Mouse (Mus musculus) liver, adult (tissue): ENCODE results near the gene Kif16b.

Experiments
- GATA4 ChIP-seq: IDR thresholded peaks from 2 replicates; pipeline ENCODE4 v1.6.1; 2014; ENCODE audit warnings: mild to moderate bottlenecking, low read length; ENCODE audit not compliant: insufficient replicate concordance

Kif16b gene

GRCm38 (mm10) chr2:142610206-142610605 is 291.1 kb downstream of the Kif16b start:
- TF ChIP-seq GATA4, result no peak

DNA sequence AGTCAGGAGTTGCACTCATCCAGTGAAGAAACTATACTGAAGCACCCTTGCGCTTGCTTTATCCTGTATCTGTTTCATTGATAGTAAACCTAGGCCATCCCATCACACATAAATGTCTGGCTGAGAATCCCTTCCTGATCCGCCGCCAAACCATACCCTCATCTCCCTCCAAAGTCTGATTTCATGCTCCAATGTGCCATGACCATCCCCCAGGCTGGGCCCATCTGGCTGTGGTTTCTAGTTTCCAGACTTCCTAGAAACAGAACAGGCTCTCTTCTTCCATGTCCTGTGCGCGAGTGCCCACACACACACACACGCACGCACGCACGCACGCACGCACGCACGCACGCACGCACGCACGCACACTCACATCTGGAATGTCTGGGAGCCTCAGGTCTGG is 292.6 kb downstream of the Kif16b start:
- TF ChIP-seq GATA4, result no peak

DNA sequence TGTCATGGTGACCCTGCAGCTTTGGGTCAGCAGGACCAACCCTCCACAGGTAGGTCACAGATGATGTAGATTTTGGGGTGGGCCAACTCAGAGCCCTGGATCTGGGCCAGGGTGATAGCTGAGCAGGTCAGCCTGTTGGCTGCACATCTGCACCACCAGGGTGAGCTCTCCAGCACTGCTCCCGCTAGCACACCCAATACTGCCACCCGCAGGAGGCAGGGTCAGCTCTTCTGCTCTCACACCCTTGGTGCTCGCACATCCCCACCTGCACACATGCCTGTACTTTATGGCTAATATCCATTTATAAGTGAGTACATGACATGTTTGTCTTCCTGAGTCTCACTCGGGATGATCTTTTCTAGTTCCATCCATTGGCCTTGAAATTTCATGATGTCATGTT is 296.6 kb downstream of the Kif16b start:
- no peak for TF ChIP-seq GATA4

- no peak for TF ChIP-seq GATA4
Measured at GRCm38 (mm10) chr2:142603210-142603609, 298.1 kb downstream of the Kif16b start.

DNA sequence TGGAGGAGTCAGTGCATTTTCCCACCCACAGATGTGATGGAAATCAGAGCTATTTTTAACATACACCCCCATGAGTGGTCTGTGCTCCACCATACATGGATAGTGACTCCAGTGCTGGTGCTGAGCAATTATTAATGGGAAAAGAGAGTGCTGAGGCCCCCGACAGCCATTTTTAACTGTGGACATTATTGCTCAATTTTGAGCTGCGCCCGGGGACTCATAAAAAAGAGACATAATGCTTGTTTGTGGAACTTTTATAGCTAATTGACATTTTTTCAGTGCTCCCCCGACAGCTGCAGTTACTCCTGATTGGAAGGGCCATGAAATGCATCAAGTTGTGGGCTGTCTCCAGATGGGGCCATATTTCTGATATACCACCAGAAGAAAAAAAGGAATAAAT is 302.1 kb downstream of the Kif16b start:
- no peak for TF ChIP-seq GATA4

GRCm38 (mm10) chr2:142596176-142597170 is 304.9 kb downstream of the Kif16b start:
- no peak for TF ChIP-seq GATA4

GRCm38 (mm10) chr2:142590938-142591337 is 310.4 kb downstream of the Kif16b start:
- no peak for TF ChIP-seq GATA4

- no peak for TF ChIP-seq GATA4
Measured at GRCm38 (mm10) chr2:142590284-142590724, 311.0 kb downstream of the Kif16b start.

- TF ChIP-seq GATA4, result no peak
Measured at GRCm38 (mm10) chr2:142589403-142590283, 311.7 kb downstream of the Kif16b start.

DNA sequence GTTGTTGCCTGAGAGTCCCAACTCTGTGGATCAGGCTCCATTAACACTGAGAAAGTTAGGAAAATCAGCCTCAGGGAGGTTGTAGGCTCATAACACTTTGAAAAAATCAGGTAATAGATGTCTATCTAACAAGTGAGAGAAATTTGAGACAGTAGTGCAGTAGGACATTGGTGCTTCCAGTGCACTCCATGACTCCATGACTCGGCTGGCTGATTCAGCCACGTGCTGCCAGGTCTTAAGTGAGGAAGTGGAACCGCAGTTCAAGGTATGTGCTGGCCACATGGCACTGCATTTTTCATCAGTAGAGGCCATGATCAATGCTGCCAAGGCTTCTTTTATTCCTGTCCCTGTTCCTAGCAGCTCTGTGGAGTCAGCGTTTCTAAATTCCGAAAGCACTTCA is 315.5 kb downstream of the Kif16b start:
- TF ChIP-seq GATA4, result no peak

- no peak for TF ChIP-seq GATA4
Measured at GRCm38 (mm10) chr2:142584851-142585737, 316.2 kb downstream of the Kif16b start.

- no peak for TF ChIP-seq GATA4
Measured at GRCm38 (mm10) chr2:142580449-142580848, 320.9 kb downstream of the Kif16b start.

DNA sequence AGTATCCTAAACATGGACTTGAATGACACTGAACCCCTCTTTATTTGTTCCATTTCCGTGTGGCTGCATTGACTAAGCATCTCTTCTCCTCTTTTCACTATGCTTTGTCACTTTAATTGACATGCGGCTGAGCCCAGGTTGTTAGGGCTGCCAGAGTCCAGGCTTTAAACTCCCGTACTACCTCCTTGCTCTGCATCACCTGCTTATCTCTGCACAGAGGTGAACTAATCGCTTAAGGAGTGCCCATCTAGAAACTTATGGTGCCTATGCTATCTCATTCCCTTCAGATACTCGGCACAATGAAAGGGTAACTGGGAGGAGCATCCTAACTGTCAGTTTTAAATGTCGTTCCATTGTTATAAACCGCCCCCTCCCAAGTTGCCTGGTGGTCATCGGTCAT is 331.6 kb downstream of the Kif16b start:
- TF ChIP-seq GATA4, result no peak
